8 mouse cellular contexts compared by ENCODE assay signal in genomic region chr10:83995913-83996312, GRCm38 (mm10).
DNase-seq lines count a peak whose midpoint lies in the region; ATAC-seq and TF ChIP-seq lines count a peak whose summit lies in the region.
"Had no signal": no experiment of that assay in that cellular context is flagged by ENCODE, and none has a peak within 500 bp of the region (broad histone marks: within the 10 kb centered on the region; RNA-seq: fewer than 3 reads in every experiment).

No protein-coding gene starts in this region.

- H3K27ac ChIP-seq in gastrocnemius, adult 2 months, result peak overlapping the region; percentile 72
- peak overlapping the region; percentile 47 for H3K27ac ChIP-seq in intestine, embryonic 16.5 days (ENCODE audit: low read length)
- H3K27ac ChIP-seq in midbrain, embryonic 11.5 days (ENCODE audit: low read depth, low read length), result no peak overlapping the region

- 23% methylated on average over 4 of the region's 4 CpGs for WGBS in intestine, embryonic 16.5 days
- 78% methylated on average over 4 of the region's 4 CpGs for WGBS in midbrain, embryonic 11.5 days

- intact Hi-C loops in gastrocnemius, adult 2 months (cut with DNase I), result loop anchor here (10.0 kb wide), 1 partner anchor 121 kb away; no protein-coding TSS in a partner anchor

- ATAC-seq in intestine, embryonic 16.5 days, result peak; percentile 77
- ATAC-seq in midbrain, embryonic 11.5 days (ENCODE audit: low FRiP score), result no peak
- no peak for ATAC-seq in erythroid progenitor cell, adult 5-6 weeks (replicated peaks; ENCODE audit: low FRiP score, poor library complexity, severe bottlenecking)

- no peaks in the 10 kb centered on the region for H3K9me3 ChIP-seq in intestine, embryonic 16.5 days (ENCODE audit: control insufficient read depth, low read length)
- no peaks in the 10 kb centered on the region for H3K9me3 ChIP-seq in midbrain, embryonic 11.5 days (ENCODE audit: control insufficient read depth, low read length)

- H3K36me3 ChIP-seq in intestine, embryonic 16.5 days (ENCODE audit: control insufficient read depth, insufficient read depth, low read length), result no peaks in the 10 kb centered on the region
- no peaks in the 10 kb centered on the region for H3K36me3 ChIP-seq in midbrain, embryonic 11.5 days (ENCODE audit: control insufficient read depth, insufficient read depth, low read length)

- no peak overlapping the region for H3K4me3 ChIP-seq in gastrocnemius, adult 2 months
- H3K4me3 ChIP-seq in intestine, embryonic 16.5 days (ENCODE audit: low read length), result no peak overlapping the region
- no peak overlapping the region for H3K4me3 ChIP-seq in midbrain, embryonic 11.5 days (ENCODE audit: low read depth, low read length)
- H3K4me3 ChIP-seq: megakaryocyte, embryonic 14.5 days had no signal

- no peak overlapping the region for H3K4me2 ChIP-seq in intestine, embryonic 16.5 days (ENCODE audit: low read depth, low read length)
- no peak overlapping the region for H3K4me2 ChIP-seq in midbrain, embryonic 11.5 days

- DNase-seq in adrenal gland, postnatal 14 days, result peak; percentile 64
- peak; percentile 88 for DNase-seq in gastrocnemius, adult 2 months
- peak; percentile 91 for DNase-seq in lung, postnatal 10 days
- no peak for DNase-seq in c-Kit-positive CD71-positive TER-119-positive erythroid progenitor cells, embryonic 14.5 days (ENCODE audit: low spot score)
- no peak for DNase-seq in midbrain, embryonic 11.5 days (ENCODE audit: low spot score, missing footprints)

- H3K4me1 ChIP-seq in intestine, embryonic 16.5 days (ENCODE audit: control insufficient read depth, insufficient read depth, low read length), result peaks cover 6% of the 10 kb centered on the region; the same call in 1 of the 2 replicates
- H3K4me1 ChIP-seq in midbrain, embryonic 11.5 days (ENCODE audit: control insufficient read depth, insufficient read depth, low read length), result no peaks in the 10 kb centered on the region
- H3K4me1 ChIP-seq: megakaryocyte, embryonic 14.5 days had no signal

- no peak for TF ChIP-seq CTCF in gastrocnemius, adult 2 months (IDR thresholded peaks at IDR 0.05)

- no peaks in the 10 kb centered on the region for H3K27me3 ChIP-seq in intestine, embryonic 16.5 days (replicated peaks; ENCODE audit: control insufficient read depth, insufficient read depth, low read length)
- H3K27me3 ChIP-seq in midbrain, embryonic 11.5 days (ENCODE audit: control insufficient read depth, insufficient read depth, low read length), result no peaks in the 10 kb centered on the region

- no peak overlapping the region for H3K9ac ChIP-seq in intestine, embryonic 16.5 days (ENCODE audit: low read depth, low read length)
- H3K9ac ChIP-seq in midbrain, embryonic 11.5 days (ENCODE audit: low read length), result no peak overlapping the region

Comparison
In these comparisons a context has a peak if more than half of its experiments do, and no peak if none do; other contexts are left out.
1. DNase-seq: peak in adrenal gland, postnatal 14 days (single experiment), gastrocnemius, adult 2 months (single experiment) and lung, postnatal 10 days (single experiment); none in c-Kit-positive CD71-positive TER-119-positive erythroid progenitor cells, embryonic 14.5 days (single experiment) and midbrain, embryonic 11.5 days (single experiment).